Mouse (Mus musculus) thymus, adult 2 months (tissue): Measurements from ENCODE around the gene Foxn4. TPM values are rescaled to one million over a fixed set of nuclear protein-coding genes. Genes with fewer than 3 reads are reported as not detected.

ENCODE experiments used
- DNase-seq: peaks from one replicate; pipeline ENCODE4 v3.0.0; 2021
- H3K27ac ChIP-seq: fragments of 200-500 bp; 2 replicates; pipeline ENCODE4 v1.5.1; 2012; ENCODE audit warnings: low read length, control low read depth; ENCODE audit not compliant: control insufficient read depth, insufficient read depth
- H3K27me3 ChIP-seq: fragments of 200-500 bp; 2 replicates; pipeline ENCODE4 v1.6.1; 2012; ENCODE audit warnings: mild to moderate bottlenecking, low read length, moderate library complexity, mixed read lengths; ENCODE audit not compliant: control insufficient read depth, insufficient read depth
- H3K36me3 ChIP-seq: fragments of 200-500 bp; 2 replicates; pipeline ENCODE4 v1.6.1; 2012; ENCODE audit warnings: mild to moderate bottlenecking, low read length, moderate library complexity; ENCODE audit not compliant: control insufficient read depth, insufficient read depth
- H3K4me1 ChIP-seq: fragments of 200-500 bp; replicated peaks from 2 replicates; pipeline ENCODE4 v1.6.1; 2012; ENCODE audit warnings: low read length; ENCODE audit not compliant: control insufficient read depth, insufficient read depth
- H3K4me3 ChIP-seq: fragments of 200-500 bp; 2 replicates; pipeline ENCODE4 v1.5.1; 2012; ENCODE audit warnings: mild to moderate bottlenecking, low read length, control low read depth, moderate library complexity; ENCODE audit not compliant: control insufficient read depth, insufficient read depth
- CTCF ChIP-seq: fragments of 200-500 bp; IDR thresholded peaks from 2 replicates; pipeline ENCODE4 v1.5.1; 2012; ENCODE audit warnings: mild to moderate bottlenecking, control low read depth, low read length, moderate library complexity, borderline replicate concordance; ENCODE audit not compliant: control insufficient read depth, poor library complexity, insufficient read depth; ENCODE audit errors: extremely low read depth
- POLR2A ChIP-seq: fragments of 200-500 bp; IDR thresholded peaks from 2 replicates; pipeline ENCODE4 v1.6.1; 2012; ENCODE audit warnings: mild to moderate bottlenecking, low read length, control low read depth, moderate library complexity; ENCODE audit not compliant: control insufficient read depth, poor library complexity, insufficient read depth; ENCODE audit errors: extremely low read depth
- WGBS: fragments of 180-500 bp; shearing (Covaris S2); methylation state at CpG from one replicate; pipeline ENCODE4 v1.1.7; 2018; 5-methylcytosine and 5-hydroxymethylcytosine counted together
- polyA plus RNA-seq: library from polyadenylated mRNA; depleted of rRNA; stranded (reverse); fragments of >200 nt; gene quantifications from 2 replicates; pipeline ENCODE4 v1.2.3, GENCODE M21; 2012

Gene Foxn4
- polyA plus RNA-seq, 1 experiment = 0.20 TPM

DNA sequence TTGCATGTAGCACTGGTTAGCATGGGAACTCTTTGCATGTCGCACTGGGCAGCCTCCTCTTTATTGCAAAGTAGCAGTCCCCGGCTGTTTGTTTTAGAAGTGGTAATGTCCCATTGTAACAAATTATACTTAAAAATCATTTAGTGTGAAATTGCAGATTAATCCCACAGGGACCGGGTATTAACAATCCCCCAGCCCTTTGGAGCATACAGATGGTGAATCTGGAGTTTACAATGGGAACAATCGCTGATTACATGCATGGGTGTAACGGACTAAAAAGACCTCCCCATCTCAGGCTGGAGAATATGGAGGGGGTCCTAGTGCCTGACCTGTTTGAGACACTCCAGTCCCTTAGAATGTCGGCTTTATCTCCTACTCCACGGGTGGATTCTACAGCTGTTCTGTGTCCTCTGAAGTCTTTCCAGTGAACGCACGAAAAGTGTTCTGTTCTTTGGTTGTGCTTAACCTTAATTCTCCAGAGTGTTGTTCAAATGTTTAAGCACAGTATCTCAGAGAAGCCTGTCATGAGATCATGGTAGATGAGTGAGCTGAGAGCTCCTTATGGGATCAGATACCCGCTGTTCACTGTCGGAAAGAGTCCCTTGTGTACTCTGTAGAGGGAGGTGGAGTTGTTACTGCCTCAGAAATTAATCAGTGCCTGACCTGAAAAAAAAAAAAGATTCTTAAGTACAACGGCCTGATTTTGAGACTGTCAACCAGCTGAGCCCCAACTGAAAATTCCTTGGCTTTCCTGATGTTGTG is 6.0 kb upstream of the Foxn4 start:
- Histone ChIP-seq H3K4me1 (no peaks in the 10 kb centered on the region), H3K27me3 (peaks cover 7% of the 10 kb centered on the region; the same call in 1 of the 2 replicates), H3K36me3 (no peaks in the 10 kb centered on the region), H3K27ac (no peak overlapping the region), H3K4me3 (no peak overlapping the region)
- DNase-seq = no peak
- no peak for TF ChIP-seq CTCF
- TF ChIP-seq POLR2A = no peak
- WGBS = 82% methylated on average over 12 of the region's 12 CpGs

DNA sequence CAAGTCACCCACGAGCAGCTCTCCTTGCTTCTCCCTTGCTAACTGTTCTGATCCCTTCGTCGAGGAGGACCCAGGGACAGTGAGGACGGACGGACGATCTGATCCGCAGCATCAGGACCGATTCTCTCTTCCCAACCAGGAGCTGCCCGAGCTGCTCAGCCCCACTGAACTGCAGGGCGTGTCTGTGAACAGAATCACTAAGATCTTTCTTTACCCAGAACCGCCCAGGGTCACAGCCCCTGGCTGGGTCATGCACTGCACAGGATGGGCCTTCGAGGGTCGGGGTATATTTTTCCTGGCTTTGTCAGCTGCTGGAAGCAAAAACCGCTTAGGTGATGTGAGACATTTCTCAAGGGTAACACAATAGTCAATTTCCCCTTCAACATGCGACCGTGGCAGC is 2.4 kb upstream of the Foxn4 start:
- H3K27ac ChIP-seq = no peak overlapping the region
- H3K4me3 ChIP-seq = no peak overlapping the region

DNA sequence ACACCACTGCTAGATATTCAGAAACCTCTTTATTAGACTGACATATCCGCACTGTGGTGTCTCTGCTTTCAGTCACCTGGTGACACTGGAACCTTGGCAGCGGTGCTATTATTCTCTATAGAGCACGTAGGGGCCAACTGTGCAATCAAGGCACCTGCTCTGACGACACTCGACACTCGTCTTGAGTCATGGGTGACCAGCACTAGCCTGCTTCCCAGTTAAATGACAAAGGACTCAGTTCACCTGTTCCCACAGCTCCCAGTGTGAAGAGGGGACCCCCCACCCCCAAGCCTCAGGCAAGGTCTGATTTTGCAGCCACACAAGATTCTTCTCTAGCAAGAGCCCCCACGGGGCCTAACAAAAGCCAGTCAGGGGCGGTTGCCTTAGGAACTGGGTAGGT is 1.7 kb upstream of the Foxn4 start:
- DNase-seq = no peak
- 50% methylated on average over 8 of the region's 8 CpGs for WGBS
- Histone ChIP-seq H3K4me1 (no peaks in the 10 kb centered on the region), H3K36me3 (no peaks in the 10 kb centered on the region), H3K27ac (no peak overlapping the region), H3K4me3 (no peak overlapping the region), H3K27me3 (peaks cover 7% of the 10 kb centered on the region; the same call in 1 of the 2 replicates)
- TF ChIP-seq POLR2A (no peak), CTCF (no peak)

More for the DNA sequence above, 2.4 kb upstream of the Foxn4 start:
- Histone ChIP-seq H3K4me1 (no peaks in the 10 kb centered on the region), H3K36me3 (no peaks in the 10 kb centered on the region), H3K27me3 (peaks cover 7% of the 10 kb centered on the region; the same call in 1 of the 2 replicates)
- no peak for TF ChIP-seq CTCF
- TF ChIP-seq POLR2A = no peak
- DNase-seq = no peak
- 38% methylated on average over 16 of the region's 16 CpGs for WGBS

DNA sequence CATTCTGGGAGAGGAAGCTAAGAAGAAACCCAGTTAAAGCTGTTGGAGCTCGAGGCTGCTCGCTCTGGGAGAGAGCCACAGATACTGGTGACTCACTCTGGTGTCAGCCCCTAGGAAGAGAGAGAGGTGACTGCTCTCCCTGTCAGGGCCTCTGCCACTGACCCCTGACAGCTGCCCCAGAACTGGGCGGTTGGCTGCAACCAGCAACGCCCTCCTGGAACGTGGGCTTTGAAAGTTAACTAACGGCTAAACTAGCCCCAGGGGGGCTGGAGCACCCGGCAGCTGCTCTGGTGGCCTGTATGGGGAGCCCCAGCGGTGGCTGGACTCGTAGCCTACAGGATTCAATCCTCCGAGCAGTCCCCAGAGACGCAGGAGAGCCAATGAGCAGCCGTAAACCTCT is 3.6 kb downstream of the Foxn4 start:
- Histone ChIP-seq H3K36me3 (no peaks in the 10 kb centered on the region), H3K27me3 (no peaks in the 10 kb centered on the region; the same call in 1 of the 2 replicates), H3K4me3 (no peak overlapping the region), H3K27ac (no peak overlapping the region), H3K4me1 (no peaks in the 10 kb centered on the region)
- WGBS = 44% methylated on average over 12 of the region's 12 CpGs
- DNase-seq = no peak
- no peak for TF ChIP-seq POLR2A
- TF ChIP-seq CTCF = no peak

DNA sequence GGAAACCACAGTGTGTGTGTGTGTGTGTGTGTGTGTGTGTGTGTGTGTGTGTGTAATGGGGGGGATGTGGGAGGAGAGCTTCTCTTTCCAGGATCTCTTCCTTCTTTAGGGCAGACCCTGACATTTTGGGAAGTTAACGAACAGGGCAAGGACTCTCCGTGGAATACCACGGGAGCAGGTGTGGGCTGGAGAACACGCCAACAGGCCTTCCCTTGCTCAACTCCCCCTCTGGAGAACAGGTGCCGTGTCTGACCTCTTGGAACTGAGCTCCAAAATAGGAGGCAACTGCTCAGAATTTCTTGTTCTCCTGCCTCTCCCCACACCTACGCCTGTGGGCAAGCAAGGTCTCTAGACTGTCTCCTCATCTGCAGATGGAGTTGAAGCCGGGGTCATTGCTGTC is 4.1 kb downstream of the Foxn4 start:
- no peak for TF ChIP-seq POLR2A
- no peak for TF ChIP-seq CTCF
- Histone ChIP-seq H3K27ac (no peak overlapping the region), H3K27me3 (no peaks in the 10 kb centered on the region; the same call in 1 of the 2 replicates), H3K36me3 (no peaks in the 10 kb centered on the region), H3K4me3 (no peak overlapping the region), H3K4me1 (no peaks in the 10 kb centered on the region)
- 6% methylated on average over 7 of the region's 7 CpGs for WGBS
- DNase-seq = no peak

DNA sequence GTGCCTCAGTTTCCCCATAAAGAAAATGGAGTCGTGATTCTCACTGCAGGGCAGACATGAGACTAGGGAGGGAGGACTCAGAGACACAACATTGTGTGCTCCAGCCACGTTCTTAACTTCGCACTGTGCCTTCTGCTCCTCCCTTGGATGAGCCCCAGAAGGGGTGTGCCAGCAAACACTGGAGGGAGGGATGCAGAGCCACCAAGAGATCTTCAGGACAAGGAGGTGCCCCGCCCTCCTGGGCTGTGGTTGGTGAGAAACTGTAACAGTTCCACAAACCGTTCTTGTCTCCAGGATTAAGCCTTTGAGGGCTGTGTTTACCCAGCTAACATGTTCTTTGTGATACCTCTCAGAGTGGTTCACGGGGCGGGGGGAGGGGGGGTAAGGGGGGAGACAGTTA is 5.0 kb downstream of the Foxn4 start:
- DNase-seq = no peak
- Histone ChIP-seq H3K27ac (no peak overlapping the region), H3K4me1 (no peaks in the 10 kb centered on the region), H3K36me3 (no peaks in the 10 kb centered on the region), H3K27me3 (no peaks in the 10 kb centered on the region; the same call in 1 of the 2 replicates), H3K4me3 (no peak overlapping the region)
- TF ChIP-seq CTCF (no peak), POLR2A (no peak)
- WGBS = 12% methylated on average over 7 of the region's 7 CpGs
